Mouse (Mus musculus) heart, embryonic 10.5 days (tissue): ENCODE results near the gene Slc25a4. TPM values are rescaled to one million over a fixed set of nuclear protein-coding genes. Genes with fewer than 3 reads are reported as not detected.
A peak's percentile ranks its signal among the peaks of the same experiment; 100 is the strongest.
"Not testable (repeated sequence)": the region's sequence is repeated elsewhere in the genome, so short reads cannot be mapped to it uniquely, and the experiment has no call there.

Source experiments
- DNase-seq: peaks from one replicate; pipeline ENCODE4 v3.0.0-alpha.2; 2017; ENCODE audit warnings: low spot score
- H3K27ac ChIP-seq: fragments of 300-500 bp; sonication (generic); 2 replicates; pipeline ENCODE4 v1.5.1; 2016; ENCODE audit warnings: mild to moderate bottlenecking
- H3K27me3 ChIP-seq: fragments of 300-500 bp; sonication (generic); 2 replicates; pipeline ENCODE4 v1.6.1; 2016; ENCODE audit warnings: mild to moderate bottlenecking; ENCODE audit not compliant: poor library complexity, insufficient read depth, severe bottlenecking
- H3K36me3 ChIP-seq: fragments of 300-500 bp; sonication (generic); 2 replicates; pipeline ENCODE4 v1.6.1; 2016; ENCODE audit warnings: mild to moderate bottlenecking, moderate library complexity
- H3K4me1 ChIP-seq: fragments of 300-500 bp; sonication (generic); 2 replicates; pipeline ENCODE4 v1.6.1; 2016; ENCODE audit warnings: mild to moderate bottlenecking
- H3K4me3 ChIP-seq: fragments of 300-500 bp; sonication (generic); 2 replicates; pipeline ENCODE4 v1.5.1; 2016; ENCODE audit warnings: mild to moderate bottlenecking, moderate library complexity
- H3K9me3 ChIP-seq: fragments of 300-500 bp; sonication (generic); 2 replicates; pipeline ENCODE4 v1.6.1; 2016; ENCODE audit warnings: mild to moderate bottlenecking, moderate library complexity
- WGBS: fragments of 180-500 bp; shearing (Covaris S2); methylation state at CpG from one replicate; pipeline ENCODE4 v1.1.7; 2016; 5-methylcytosine and 5-hydroxymethylcytosine counted together
- polyA plus RNA-seq: library from polyadenylated mRNA; unstranded; fragments of >200 nt; fragmentation: Nextera tagmentation; extraction: Ambion mirVana; gene quantifications from 2 replicates; pipeline ENCODE4 v1.2.1, GENCODE M21; 2016

Gene Slc25a4
- polyA plus RNA-seq: 1,300 and 1,795 TPM in 2 replicates

- H3K4me1 ChIP-seq: peaks cover 41% of the 10 kb centered on the region
- no peaks in the 10 kb centered on the region for H3K9me3 ChIP-seq
- WGBS: under 1% methylated on average over 84 of the region's 84 CpGs
- H3K27ac ChIP-seq: peak within 1 kb of the TSS; percentile 98
- DNase-seq: peak; percentile 98
- peak within 1 kb of the TSS; percentile 95 for H3K4me3 ChIP-seq
- H3K27me3 ChIP-seq: no peaks in the 10 kb centered on the region
- H3K36me3 ChIP-seq: peaks cover 39% of the 10 kb centered on the region
Observed at GRCm38 (mm10) chr8:46210404-46211315, at the start of gene Slc25a4. Gene Slc25a4, minus strand, starts transcription at chr8:46211284.

GRCm38 (mm10) chr8:46257921-46258682 is 47.0 kb upstream of the Slc25a4 start:
- Histone ChIP-seq H3K27ac (no peak overlapping the region), H3K4me3 (no peak overlapping the region), H3K27me3 (no peaks in the 10 kb centered on the region), H3K36me3 (no peaks in the 10 kb centered on the region), H3K4me1 (no peaks in the 10 kb centered on the region), H3K9me3 (no peaks in the 10 kb centered on the region)
- 43% methylated on average over 19 of the region's 19 CpGs for WGBS
- DNase-seq: no peak

- Histone ChIP-seq H3K9me3 (no peaks in the 10 kb centered on the region), H3K4me1 (peaks cover 7% of the 10 kb centered on the region; the same call in 1 of the 2 replicates), H3K27ac (no peak overlapping the region), H3K27me3 (no peaks in the 10 kb centered on the region), H3K4me3 (no peak overlapping the region), H3K36me3 (no peaks in the 10 kb centered on the region)
- 68% methylated on average over 13 of the region's 13 CpGs for WGBS
- no peak for DNase-seq
Observed at GRCm38 (mm10) chr8:46252456-46252855, 41.4 kb upstream of the Slc25a4 start.

GRCm38 (mm10) chr8:46251561-46251960 is 40.5 kb upstream of the Slc25a4 start:
- no peak overlapping the region for H3K4me3 ChIP-seq
- H3K9me3 ChIP-seq: no peaks in the 10 kb centered on the region
- 58% methylated on average over 10 of the region's 10 CpGs for WGBS
- no peaks in the 10 kb centered on the region for H3K27me3 ChIP-seq
- no peak overlapping the region for H3K27ac ChIP-seq
- H3K36me3 ChIP-seq: no peaks in the 10 kb centered on the region
- DNase-seq: no peak
- H3K4me1 ChIP-seq: peaks cover 13% of the 10 kb centered on the region; the same call in 1 of the 2 replicates

GRCm38 (mm10) chr8:46246346-46246745 is 35.3 kb upstream of the Slc25a4 start:
- WGBS: 25% methylated on average over 11 of the region's 11 CpGs
- Histone ChIP-seq H3K4me3 (peak overlapping the region; percentile 27; the same call in 1 of the 2 replicates), H3K27ac (peak overlapping the region; percentile 64), H3K36me3 (no peaks in the 10 kb centered on the region), H3K4me1 (peaks cover 22% of the 10 kb centered on the region; the same call in 1 of the 2 replicates), H3K27me3 (no peaks in the 10 kb centered on the region), H3K9me3 (no peaks in the 10 kb centered on the region)
- DNase-seq: no peak

GRCm38 (mm10) chr8:46242946-46243345 is 31.9 kb upstream of the Slc25a4 start:
- WGBS: 28% methylated on average over 7 of the region's 7 CpGs
- no peaks in the 10 kb centered on the region for H3K9me3 ChIP-seq
- H3K27me3 ChIP-seq: no peaks in the 10 kb centered on the region
- no peak for DNase-seq
- H3K4me1 ChIP-seq: peaks cover 22% of the 10 kb centered on the region; the same call in 1 of the 2 replicates
- no peak overlapping the region for H3K4me3 ChIP-seq
- 0 out of 2 replicates have a peak overlapping the region, but pooled peaks have one; percentile 60 for H3K27ac ChIP-seq
- H3K36me3 ChIP-seq: no peaks in the 10 kb centered on the region

- H3K36me3 ChIP-seq: no peaks in the 10 kb centered on the region
- no peaks in the 10 kb centered on the region for H3K27me3 ChIP-seq
- no peaks in the 10 kb centered on the region for H3K9me3 ChIP-seq
- no peak overlapping the region for H3K27ac ChIP-seq
- peak; percentile 82 for DNase-seq
- peaks cover 15% of the 10 kb centered on the region for H3K4me1 ChIP-seq
- 28% methylated on average over 13 of the region's 13 CpGs for WGBS
- H3K4me3 ChIP-seq: no peak overlapping the region
Observed at GRCm38 (mm10) chr8:46241568-46242374, 30.7 kb upstream of the Slc25a4 start.

GRCm38 (mm10) chr8:46236441-46237223 is 25.5 kb upstream of the Slc25a4 start:
- Histone ChIP-seq H3K36me3 (no peaks in the 10 kb centered on the region), H3K27ac (peak overlapping the region; percentile 79), H3K4me1 (peaks cover 15% of the 10 kb centered on the region), H3K27me3 (no peaks in the 10 kb centered on the region), H3K9me3 (no peaks in the 10 kb centered on the region), H3K4me3 (peak overlapping the region; percentile 24; the same call in 1 of the 2 replicates)
- 39% methylated on average over 7 of the region's 7 CpGs for WGBS
- peak; percentile 85 for DNase-seq

- DNase-seq: no peak
- peaks cover 15% of the 10 kb centered on the region for H3K4me1 ChIP-seq
- no peak overlapping the region for H3K4me3 ChIP-seq
- H3K27me3 ChIP-seq: no peaks in the 10 kb centered on the region
- no peaks in the 10 kb centered on the region for H3K36me3 ChIP-seq
- 80% methylated on average over 4 of the region's 4 CpGs for WGBS
- H3K9me3 ChIP-seq: no peaks in the 10 kb centered on the region
- H3K27ac ChIP-seq: no peak overlapping the region
Observed at GRCm38 (mm10) chr8:46234736-46235135, 23.7 kb upstream of the Slc25a4 start.

- no peak overlapping the region for H3K27ac ChIP-seq
- no peak overlapping the region for H3K4me3 ChIP-seq
- no peaks in the 10 kb centered on the region for H3K27me3 ChIP-seq
- H3K36me3 ChIP-seq: no peaks in the 10 kb centered on the region
- WGBS: 70% methylated on average over 8 of the region's 8 CpGs
- H3K9me3 ChIP-seq: no peaks in the 10 kb centered on the region
- no peak for DNase-seq
- peaks cover 15% of the 10 kb centered on the region for H3K4me1 ChIP-seq
Observed at GRCm38 (mm10) chr8:46232798-46233197, 21.7 kb upstream of the Slc25a4 start.

GRCm38 (mm10) chr8:46231968-46232367 is 20.9 kb upstream of the Slc25a4 start:
- not testable (repeated sequence) for H3K9me3 ChIP-seq
- 82% methylated on average over 7 of the region's 7 CpGs for WGBS

GRCm38 (mm10) chr8:46226622-46227021 is 15.5 kb upstream of the Slc25a4 start:
- H3K4me1 ChIP-seq: peaks cover 7% of the 10 kb centered on the region
- no peak overlapping the region for H3K4me3 ChIP-seq
- no peaks in the 10 kb centered on the region for H3K27me3 ChIP-seq
- H3K36me3 ChIP-seq: no peaks in the 10 kb centered on the region
- H3K9me3 ChIP-seq: no peaks in the 10 kb centered on the region
- WGBS: 48% methylated on average over 5 of the region's 5 CpGs
- no peak for DNase-seq
- no peak overlapping the region for H3K27ac ChIP-seq

More at GRCm38 (mm10) chr8:46231968-46232367, 20.9 kb upstream of the Slc25a4 start:
- not testable (repeated sequence) for H3K27ac ChIP-seq, DNase-seq, H3K27me3 ChIP-seq, H3K4me3 ChIP-seq, H3K36me3 ChIP-seq
- H3K4me1 ChIP-seq: peaks cover 15% of the 10 kb centered on the region
